Mouse (Mus musculus) testis, adult 2 months (tissue): Measurements from ENCODE around the gene Thnsl2.

ENCODE experiments used
- CTCF ChIP-seq: fragments of 200-500 bp; IDR thresholded peaks from 2 replicates; pipeline ENCODE4 v1.5.1; 2012; ENCODE audit warnings: low read depth, mild to moderate bottlenecking, inconsistent platforms, low read length, moderate library complexity; ENCODE audit not compliant: control insufficient read depth, insufficient read depth, insufficient replicate concordance
- POLR2A ChIP-seq: fragments of 200-500 bp; IDR thresholded peaks from 2 replicates; pipeline ENCODE4 v1.6.1; 2012; ENCODE audit warnings: low read depth, mild to moderate bottlenecking, inconsistent platforms, low read length, moderate library complexity; ENCODE audit not compliant: control insufficient read depth

GRCm38 (mm10) chr6:71089735-71090134 lies 54.5 kb downstream of the Thnsl2 start:
- TF ChIP-seq CTCF (no peak), POLR2A (no peak)
